Mouse (Mus musculus): Measurements from ENCODE around the gene Hoxa9.
A peak's percentile ranks its signal among the peaks of the same experiment; 100 is the strongest.

Gene Hoxa9

DNA sequence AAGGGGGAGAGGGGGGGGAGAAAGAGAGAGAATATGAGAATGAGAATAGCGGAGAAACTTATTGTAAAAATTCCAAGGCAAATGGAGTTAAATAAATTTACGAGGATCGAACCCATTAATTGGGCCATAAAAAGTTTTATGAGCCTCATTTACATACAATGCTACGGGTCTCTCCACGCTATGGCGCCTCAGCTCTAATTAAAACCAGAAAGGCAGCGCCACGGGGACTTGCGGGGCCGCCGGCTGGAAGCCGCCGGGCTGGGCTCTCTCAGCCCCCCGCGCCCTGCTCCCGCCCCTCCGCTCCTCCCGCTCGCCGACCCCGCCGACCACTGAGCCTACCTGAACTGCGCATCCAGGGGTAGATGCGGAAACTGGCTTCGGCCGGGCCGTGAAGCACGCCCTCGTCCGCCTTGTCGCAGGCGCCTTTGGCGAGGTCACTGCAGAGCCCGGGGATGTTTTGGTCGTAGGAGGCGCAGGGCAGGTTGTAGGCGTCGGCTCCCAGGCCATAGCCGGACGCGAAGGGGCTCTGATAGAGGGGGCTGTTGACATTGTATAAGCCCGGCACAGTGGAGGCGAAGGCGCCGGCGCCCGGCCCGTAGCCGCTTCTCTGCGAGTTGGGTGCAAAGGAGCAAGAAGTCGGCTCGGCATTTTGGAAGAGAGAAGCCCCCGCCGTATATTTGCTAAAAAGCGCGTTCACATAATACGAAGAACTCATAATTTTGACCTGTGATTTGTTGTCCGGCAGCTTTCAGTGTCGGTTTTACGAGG is 14.0 kb downstream of the Hoxa9 start:
- no peak for DNase-seq (ENCODE audit: low spot score)

DNA sequence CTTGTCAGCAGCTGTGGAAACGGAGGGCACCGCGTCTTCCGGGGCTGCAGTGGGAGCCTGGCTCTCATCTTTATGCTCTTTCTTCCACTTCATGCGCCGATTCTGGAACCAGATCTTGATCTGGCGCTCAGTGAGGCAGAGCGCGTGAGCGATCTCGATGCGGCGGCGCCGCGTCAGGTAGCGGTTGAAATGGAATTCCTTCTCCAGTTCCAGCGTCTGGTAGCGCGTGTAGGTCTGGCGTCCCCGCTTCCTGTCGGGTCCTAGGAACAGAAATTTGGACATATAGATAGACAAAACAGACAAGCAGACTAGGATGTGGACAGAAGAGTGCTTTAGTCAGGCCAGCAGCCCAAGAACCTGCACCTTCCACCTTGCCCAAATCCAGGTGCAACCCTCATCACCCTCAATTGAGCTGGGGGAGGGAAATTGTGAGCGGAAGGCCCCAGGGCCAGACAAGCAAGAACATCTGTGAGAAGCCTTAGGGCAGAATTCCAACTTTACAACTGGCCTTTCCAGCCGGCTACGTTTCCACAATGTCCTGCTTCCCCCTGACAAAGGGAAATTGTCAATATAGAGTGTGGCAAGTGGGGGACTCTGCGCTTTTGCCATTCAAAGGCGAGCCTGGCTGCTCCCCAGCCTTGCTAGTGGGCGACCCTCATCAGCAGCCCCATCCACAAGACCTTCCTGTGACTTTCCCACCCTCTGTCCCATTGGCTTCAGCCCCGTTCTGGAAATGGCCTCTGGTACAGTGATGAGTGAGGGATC is 14.9 kb downstream of the Hoxa9 start:
- no peak for DNase-seq (ENCODE audit: low spot score)

DNA sequence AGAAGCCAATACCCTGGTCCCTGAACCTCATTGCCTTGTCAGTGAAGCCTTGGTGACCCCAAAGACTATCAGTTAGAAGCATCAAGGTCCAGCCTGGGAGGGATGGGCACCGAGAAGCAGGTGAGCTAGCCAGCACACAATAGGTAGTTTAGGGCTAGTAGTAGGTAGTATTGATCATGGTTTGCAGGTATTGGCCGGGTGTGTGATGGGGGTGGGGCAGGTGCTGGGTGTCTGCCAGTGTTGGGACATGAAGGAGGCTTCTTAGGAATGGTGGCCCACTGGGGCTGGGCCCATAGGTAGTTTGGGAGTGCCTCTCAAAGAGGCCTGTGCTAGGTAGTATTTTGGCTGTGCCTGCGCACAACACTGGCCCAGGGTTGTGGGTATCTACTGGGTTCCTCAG is 15.8 kb downstream of the Hoxa9 start:
- no peak for DNase-seq (ENCODE audit: low spot score)

DNA sequence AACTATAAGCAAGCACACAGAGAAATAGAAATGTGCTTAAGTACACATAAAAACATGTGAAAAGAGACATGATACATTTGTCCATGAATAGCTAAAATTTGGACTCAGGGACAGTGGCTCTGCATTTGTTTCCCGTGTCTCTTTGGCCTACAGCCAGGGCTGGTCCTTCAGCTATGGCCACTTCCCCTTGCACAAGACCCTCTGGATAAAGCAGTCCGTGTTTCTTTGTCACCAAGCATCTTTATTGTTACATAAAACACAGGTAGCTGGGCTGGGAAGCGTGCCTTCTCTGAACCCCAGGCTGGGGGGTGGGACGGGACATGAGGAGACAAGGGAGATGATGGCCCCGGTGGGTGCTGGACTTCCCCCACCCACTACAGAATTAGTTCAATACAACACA is 16.6 kb downstream of the Hoxa9 start:
- DNase-seq (ENCODE audit: low spot score), result no peak

DNA sequence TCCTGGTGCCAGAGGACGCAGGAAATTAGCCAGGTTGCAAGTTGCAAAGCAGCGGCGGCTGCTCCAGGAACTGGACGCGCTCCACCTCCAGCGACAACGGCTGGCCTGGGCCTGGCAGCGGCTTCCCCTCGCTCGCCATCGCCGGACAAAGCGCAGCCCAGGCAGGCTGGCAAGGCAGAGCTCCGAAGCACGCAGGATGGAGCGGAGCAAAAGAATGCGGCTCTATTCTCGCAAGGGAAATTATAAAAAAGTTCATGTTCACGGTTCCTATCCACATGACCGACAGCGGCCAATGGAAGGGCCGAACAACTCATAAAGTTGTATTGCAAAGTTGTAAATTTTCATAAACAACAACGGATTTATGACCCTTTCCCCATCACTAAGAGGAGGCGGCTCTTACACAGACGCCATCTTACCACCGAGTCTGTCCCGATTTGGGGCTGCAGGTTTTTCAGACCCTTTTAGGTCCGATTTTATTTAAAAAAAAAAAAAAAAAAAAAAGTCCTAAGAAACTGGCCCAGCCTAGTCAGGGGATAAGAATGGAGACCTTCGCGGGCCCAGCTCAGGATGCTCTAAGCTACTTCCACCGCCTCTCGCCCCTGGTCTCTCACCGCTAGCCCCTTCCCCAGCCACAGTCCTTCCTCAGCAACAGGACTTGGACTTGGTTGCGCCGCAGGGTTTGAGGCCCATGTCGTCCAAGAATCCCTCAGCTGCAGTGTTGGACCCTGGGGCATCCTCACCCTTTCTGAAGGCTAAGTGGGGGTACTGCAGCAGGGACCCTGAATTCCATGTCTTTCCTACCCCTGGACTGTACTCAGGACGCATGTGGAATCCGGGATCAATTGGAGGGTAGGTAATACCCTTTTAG is 17.5 kb downstream of the Hoxa9 start, which contains the start of the genes Hoxa3 and Gm28308:
Hoxa3 (minus strand) TSS at position 218 of the 868 bp plus-strand sequence.
Gm28308 (minus strand) TSS at position 221 of the 868 bp plus-strand sequence.
- DNase-seq (ENCODE audit: low spot score), result no peak

DNA sequence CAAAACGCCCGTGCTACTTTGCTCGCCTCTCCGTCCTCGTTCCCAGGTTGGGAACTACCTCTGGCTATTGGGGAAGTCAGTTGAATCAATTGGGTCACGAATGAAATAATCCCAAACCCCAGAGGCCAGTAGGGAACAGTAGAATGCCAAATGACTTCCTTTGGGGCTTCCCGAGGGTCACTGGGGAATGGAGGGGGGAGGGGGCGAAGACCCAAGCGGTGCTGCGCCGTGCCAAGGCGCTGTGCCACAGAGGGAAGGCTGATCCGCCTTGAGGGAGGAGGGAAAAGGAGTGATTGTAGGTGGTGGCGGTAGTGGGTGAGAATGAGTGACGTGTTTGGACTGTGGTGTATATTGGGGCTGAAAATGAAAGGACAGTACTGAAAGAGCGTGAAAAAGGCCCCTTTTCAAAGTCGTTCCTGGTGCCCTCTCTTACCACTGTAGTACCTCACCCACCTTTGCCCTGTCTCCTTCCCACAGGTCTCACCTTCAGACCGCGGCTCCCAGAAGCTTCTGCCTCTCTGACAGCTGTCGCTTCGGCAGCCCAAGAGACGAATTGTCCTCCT is 18.3 kb downstream of the Hoxa9 start:
- no peak for DNase-seq (ENCODE audit: low spot score)

DNA sequence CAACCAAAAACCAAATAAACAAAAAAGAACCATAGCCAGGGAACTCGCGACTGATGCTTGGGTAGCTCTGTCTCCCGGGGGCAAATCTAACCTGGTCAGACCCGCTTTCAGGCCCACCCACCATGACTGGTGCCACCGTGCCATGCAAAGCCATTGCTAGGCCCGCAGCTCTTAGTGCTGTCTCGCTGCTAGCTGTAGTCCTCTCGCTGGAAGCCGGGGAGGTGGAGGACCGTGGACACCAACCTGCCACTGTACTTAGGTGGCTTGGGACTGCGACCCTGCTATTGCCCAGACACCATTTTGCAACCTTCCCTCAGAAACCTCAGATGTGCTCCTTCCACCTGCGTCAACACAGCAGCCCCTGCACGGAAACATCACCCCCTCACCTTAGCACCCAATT is 18.9 kb downstream of the Hoxa9 start:
- no peak for DNase-seq (ENCODE audit: low spot score)

DNA sequence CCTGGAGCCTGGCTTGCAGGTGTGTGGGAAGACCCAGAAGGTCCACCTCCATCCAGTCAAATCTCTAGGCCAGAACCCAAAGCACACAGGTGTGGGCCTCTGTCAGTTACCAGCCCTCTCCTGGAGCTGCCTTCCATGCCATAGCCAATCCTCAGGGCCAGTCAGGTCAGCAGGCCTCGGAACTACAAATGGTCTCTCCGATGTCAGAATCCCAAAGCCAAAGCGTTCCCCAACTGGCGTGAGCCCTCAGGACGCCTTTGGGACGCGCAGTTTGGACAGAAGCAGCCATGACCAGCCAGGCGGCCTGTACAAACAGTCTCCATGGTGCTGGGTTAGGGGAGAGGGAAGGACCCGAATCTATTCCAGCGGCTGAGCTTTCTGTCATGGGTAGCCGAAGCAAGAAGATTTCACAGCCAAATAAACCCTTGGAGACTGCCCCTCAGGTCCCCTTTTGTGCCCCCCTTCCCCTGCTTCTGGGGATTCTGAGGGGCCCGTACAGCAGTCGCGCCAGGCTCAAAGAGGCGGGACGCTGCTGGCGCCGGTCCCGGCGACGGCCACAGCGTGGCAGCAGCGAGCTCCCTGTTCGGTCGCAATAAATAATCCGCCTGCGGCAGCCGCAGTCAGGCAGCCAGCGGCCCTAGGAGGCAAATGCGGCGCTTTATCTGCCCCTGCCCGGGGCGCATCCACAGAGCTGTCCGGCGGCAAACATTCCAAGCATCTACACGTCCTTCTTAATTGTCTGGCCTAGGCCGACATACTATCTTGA is 19.5 kb downstream of the Hoxa9 start:
- peak; percentile 51 for DNase-seq (ENCODE audit: low spot score)

DNA sequence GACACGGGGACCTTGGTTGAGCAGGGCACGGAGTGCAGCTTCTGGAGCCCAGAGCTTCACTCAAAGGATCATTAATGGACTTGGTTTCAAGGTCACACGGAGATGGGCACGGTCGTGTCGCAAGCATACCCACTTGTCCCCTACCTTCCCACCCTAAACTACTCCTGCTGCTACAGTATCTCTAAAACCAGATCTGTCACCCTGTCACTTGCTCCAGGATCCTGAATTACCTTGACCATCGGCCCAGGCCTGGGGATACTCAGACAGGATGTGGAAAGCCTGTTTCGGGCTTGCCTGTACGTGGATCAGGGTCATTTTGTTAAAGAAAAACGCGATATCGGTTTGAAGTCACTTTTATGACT is 21.2 kb downstream of the Hoxa9 start:
- no peak for DNase-seq (ENCODE audit: low spot score)

DNA sequence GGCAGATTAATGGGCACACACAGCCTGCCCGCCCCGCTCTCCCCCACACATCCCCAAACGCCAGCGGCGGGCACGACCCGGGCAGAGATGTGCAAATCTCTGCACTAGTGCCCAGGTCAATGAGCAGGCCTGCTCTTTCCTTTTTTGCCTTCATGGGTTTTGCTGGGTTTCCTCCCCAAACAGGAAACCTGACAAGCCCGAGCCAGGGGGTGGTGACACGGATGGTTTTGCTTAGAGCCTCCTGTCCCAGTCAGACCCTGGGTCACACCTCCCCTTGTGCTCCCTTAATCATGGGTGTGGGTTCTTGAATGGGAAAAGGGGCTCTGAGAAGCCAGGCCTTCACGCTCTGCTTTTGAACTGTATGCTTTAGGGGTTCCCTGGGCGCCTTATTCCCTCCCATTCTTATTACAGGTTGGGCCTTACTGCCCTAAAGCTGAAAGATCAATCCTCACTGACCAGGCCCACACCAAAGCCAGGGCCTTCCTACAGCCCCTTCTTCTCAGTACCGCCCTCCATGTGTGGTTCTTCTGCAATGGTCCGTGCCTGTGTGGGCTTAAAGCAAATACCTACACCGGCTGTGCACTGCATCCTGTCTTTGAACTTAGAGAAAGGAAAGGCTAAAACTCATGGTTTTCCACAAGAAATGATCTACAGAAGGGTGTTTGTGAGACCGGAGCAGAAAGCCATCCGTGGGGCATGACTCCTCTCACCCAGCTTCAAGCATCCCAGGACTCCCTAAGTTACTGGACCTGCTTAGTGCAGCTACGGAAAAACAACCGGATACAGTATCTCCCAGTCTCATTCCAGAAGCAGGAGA is 21.8 kb downstream of the Hoxa9 start:
- no peak for DNase-seq (ENCODE audit: low spot score)

DNA sequence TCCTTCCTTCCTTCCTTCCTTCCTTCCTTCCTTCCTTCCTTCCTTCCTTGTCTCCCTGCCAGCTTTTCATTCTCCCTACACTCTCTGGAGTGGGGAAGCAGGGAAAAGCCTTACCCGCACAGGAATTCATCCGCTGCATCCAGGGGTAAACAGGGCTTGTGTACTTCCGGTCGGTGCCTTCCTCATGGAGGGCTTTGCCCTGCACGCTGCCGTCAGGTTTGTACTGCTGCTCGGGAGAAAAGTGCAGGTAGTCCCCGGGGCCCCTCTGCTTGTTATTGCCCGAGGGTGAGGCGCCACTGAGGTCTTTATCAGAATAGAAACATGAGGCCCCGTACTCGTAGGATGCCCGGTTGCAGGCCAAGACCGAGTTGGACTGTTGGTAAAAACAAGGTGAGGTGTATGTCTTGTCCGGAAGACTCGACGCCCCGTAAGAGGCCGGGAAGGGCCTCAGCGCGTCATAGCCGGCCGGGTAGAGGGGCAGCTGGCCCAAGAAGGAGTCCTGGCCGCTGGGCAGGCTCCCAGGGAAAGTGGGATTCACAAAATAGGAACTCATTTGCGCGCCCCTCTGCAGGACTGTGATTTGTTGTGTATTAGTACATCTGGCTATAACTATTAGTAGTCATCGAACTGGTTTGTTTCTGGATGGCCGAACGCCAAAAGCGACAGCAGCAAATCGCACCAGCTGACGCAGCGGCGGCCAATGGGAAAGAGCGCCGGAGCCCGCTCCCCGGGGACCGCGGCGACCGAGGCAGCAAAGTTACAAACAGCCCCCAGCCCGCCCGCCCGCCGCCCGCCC is 22.6 kb downstream of the Hoxa9 start, which contains the start of gene Hoxa6:
Hoxa6 (minus strand) TSS at position 651 of the 796 bp plus-strand sequence.
- DNase-seq (ENCODE audit: low spot score), result no peak

DNA sequence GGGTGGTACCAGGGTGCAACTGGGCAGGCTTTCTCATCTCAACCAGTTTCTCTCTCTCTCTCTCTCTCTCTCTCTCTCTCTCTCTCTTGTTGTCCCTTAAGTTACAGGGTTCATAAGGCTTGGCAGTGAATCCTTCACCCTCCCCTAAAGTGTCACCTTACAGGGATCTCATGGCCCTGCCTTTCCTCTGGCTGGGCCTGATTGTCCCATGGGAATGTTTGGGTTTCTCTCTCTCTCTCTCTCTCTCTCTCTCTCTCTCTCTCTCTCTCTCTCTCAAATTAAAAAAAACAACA is 23.3 kb downstream of the Hoxa9 start:
- no peak for DNase-seq (ENCODE audit: low spot score)

DNA sequence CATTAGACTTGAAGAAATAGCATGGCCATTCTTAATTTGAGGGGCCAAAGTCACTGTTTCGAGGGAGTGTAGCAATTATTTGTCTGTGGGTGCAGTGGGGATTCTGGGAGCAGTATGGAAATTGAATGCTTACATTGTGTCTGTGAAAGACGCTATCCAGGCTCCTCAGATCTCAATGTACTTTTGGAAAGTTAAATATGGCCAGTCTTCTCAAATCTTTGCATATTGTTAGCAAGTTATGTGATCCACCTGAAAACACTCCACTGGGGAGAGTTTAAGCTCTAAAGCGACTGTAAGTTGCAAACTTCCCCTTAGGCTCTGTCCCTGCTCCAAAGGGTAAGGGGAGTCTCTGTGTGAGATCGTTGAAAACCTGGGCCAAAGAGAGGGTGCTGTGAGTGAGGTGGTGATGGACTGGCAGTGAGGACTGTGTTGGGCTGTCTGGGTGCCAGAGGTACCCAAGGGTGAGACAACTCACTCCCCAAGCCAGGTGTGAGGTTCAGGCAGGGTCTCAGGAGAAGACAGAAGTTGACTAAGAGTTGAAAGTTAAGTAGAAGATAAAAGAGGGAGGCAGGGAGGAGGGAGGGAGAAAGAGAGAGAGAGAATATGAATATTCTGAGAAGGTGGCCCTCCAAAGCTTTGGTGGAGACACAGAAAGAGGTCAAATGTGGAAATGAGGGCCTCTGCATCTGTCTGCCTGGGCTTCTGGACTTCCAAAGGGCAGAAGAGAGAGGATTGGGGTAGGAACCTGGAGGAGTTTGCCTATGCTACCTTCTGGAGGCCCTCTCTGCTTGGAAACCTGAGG is 23.8 kb downstream of the Hoxa9 start:
- no peak for DNase-seq (ENCODE audit: low spot score)

DNA sequence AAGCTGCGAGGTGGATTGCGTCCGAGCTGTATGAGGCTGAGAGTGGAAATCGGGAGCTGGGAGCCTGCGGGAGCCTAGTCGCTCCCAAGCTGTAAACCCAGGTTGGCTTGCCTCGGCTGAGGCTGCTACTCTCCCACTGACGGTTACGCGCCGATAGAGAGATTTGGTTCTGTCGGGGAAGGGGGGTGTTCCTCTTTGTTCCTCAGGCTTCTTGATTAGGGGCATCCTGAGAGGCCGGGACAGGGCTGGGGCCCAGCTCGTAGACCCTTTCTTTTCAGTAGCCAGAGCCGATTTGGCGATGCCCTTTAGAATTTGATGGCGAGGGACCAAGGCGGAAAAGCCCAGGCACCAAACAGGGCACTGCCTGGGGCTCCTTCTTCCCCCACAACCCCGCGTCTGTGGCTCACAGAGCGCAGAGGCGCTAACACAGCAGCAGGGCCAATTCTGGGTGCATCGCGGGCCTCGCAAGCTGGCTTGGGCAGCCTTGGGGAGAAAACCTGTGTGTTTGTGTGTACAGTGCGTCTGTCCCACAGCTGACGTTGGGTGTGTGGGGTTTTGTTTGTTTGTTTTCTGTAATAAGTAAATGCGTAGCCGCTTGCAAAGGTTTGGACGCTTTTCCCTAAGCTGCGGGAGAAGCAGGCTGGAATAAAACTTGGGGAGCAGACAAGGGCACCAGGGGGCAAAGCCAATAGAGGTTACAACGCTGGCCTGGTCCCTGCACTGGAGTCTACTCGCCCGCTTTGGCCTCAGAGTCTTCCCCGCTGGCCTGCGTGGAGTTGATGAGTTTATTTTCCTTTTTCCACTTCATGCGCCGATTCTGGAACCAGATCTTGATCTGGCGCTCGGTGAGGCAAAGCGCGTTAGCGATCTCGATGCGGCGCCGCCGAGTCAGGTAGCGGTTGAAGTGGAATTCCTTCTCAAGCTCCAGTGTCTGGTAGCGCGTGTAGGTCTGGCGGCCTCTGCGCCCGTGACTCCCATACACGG is 25.0 kb downstream of the Hoxa9 start:
- no peak for DNase-seq (ENCODE audit: low spot score)

DNA sequence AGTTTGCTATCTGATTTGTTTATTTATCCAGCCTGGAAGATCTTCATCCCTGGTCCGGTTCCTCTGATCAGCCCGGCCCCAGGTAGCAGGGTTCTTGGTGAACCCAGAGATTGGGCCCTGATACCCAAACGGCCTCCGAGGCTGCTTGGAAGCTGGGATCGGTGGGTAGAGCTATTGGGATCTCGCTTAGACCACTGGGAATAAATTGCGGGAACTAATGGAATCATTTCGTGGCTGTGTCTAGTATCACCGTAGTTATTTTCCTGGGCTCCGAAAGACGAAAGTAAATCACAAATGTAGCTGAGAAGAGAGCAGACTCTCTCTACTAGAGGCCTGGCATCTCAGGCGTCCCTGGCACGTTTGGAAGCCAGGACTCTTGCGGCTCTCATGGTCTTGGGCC is 25.7 kb downstream of the Hoxa9 start:
- no peak for DNase-seq (ENCODE audit: low spot score)

DNA sequence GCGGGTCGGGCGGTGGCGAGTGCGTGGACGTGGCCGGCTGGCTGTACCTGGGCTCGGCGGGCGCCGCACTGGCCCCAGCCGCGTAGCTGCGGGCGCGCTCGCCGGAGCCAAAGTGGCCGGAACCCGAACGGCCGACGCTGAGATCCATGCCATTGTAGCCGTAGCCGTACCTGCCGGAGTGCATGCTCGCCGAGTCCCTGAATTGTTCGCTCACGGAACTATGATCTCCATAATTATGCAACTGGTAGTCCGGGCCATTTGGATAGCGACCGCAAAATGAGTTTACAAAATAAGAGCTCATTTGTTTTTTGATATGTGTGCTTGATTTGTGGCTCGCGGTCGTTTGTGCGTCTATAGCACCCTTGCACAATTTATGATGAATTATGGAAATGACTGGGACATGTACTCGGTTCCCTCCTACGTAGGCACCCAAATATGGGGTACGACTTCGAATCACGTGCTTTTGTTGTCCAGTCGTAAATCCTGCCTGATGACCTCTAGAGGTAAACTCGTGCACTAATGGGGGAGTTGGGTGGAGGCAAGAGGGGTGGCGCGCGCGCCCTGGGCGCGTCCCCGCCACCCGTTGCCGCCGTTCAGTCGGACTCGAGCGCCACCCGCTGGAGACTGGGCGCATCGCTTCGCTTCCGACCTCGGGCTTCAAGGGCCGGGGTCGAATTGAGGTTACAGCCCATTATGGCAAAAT is 26.7 kb downstream of the Hoxa9 start, which contains the start of gene Hoxa5:
Hoxa5 (minus strand) TSS at position 538 of the 703 bp plus-strand sequence.
- DNase-seq (ENCODE audit: low spot score), result no peak
